Mouse (Mus musculus) MEL-GATA-1-ER (cell line): ENCODE measurements around the gene Muc3.
"Not testable (repeated sequence)": the region's sequence is repeated elsewhere in the genome, so short reads cannot be mapped to it uniquely, and the experiment has no call there.

Experiments used
- DNase-seq: peaks from one replicate; pipeline ENCODE4 v3.0.0-alpha.2; 2012; ENCODE audit warnings: low read depth; ENCODE audit errors: extremely low read depth

Muc3 gene

DNA sequence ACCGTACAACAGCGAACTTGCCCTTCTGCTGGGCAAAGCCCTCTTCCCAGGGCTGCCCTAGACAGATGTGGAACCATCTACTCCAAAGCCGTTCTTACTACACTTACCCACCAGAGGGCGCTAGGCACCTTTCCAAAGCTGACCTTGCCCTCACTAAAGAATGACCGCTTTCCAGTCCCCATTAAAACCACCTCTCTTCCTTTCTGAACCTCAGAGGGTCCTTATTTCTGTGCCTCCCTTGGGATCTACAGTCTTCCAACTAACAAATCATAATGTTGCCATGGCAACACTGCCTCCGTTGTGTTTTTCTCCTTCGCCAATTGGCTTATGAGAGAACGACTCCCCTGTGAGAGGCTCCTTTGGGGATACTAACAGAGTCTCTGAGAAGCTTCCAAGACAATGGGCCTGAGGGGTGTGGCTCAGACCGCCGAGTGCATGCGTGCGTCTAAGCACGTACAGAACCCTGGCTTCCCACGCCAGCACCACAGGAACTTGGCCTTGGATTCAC, 26.4 kb downstream of the Muc3 start:
- DNase-seq, result no peak

DNA sequence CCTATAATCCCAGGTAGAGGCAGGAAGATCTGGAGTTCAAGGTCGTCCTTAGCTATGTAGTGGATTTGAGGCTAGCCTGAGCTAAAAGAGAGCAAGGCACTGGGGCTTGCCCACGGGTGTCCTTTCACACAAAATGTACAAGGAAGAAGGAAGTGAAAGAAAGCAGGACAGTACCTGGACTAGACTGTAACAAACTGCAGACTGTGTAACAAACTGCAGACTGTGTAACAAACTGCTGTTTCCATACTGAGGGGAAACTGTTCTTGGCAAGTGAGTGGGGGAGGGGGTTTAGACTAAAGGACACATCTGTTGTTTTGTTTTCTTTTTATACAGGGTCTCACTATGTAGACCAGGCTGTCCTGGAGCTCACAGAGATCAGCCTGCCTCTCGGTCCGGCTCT, 27.8 kb downstream of the Muc3 start:
- DNase-seq, result no peak

DNA sequence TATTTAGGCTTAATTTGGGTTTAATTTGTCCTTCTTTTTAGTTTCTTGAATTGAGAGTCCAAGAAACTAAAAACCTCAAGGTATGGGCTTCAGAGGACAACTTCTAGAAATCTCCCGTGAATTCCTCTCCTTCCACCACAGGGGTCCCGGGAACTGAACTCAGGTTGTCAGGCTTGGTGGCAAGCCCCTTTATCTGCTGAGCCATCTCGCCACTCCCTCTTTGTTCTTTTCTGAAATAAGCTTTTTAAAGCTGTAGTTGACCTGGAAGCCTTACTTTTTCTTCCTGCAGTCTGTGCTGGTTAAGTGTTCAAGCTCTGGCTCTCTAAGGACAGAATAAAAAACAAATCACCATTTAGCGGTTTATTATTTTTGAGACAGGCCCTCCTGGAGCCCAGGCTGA, 30.2 kb downstream of the Muc3 start:
- no peak for DNase-seq

DNA sequence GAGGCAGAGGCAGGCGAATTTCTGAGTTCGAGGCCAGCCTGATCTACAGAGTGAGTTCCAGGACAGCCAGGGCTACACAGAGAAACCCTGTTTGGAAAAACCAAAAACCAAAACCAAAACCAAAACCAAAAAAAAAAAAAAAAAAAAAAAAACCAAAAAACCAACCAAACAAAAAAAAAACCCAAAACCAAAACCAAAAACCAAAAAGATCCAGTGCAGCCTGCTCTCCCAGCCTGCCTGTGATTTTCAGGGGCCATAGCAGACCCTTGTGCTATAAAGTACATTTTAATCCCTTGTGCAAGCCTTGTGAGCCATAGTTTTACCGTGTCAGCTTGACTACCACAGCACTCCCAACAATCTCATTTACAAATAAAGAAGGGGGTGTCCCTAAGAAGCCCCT, 31.1 kb downstream of the Muc3 start:
- not testable (repeated sequence) for DNase-seq

GRCm38 (mm10) chr5:137116987-137117386, 32.1 kb downstream of the Muc3 start:
- no peak for DNase-seq

DNA sequence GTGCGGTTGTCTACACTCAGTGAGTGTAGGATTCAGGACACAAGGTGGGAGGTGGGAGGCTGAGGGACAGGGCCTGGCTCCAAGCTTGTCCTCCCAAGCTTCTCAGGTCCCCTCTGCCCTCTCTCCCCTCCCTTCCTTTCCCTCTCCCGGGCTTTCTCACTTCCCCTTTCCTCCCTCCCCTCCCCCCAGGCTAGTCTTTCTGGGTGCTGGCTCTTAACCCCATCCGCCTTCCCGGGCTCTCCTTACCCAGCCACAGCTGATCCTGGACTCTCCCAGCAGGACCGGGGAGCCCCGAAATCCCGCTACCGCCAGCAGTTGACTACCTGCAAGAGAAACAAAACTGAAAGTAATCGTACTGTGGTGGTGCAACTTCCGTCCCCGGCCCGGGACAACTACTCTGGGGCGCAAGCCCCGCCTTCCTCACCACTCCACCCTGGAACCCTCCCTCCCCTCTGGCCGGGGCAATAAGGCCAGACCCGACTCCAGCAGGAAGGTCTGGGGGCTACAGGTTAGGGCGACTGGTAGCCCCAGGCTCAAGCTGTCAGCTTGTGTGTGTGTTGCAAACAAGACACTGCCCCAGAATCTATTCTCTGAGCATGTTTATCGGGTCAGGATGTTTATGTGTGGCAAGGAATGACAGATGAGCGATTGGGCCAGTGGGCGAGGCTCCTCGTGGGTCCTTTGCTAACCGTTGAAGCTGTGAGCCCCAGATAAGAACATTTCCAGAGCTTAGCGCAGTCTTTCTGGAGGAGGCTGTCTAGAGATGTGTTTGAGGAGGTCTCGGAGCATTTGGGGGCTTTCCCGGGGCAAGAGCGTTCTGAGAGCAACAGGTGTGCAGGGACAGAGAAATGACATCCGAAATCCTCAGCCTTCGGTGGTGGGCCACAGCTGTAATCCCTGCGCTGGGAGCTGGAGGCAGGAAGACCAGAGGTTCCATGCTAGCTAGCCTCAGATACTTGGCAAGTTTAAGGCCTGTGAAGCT, 33.0 kb downstream of the Muc3 start, which contains the start of gene Trim56:
Gene Trim56 (minus strand): TSS at position 344 of the 982 bp plus-strand sequence.
- DNase-seq, result peak; percentile 96

GRCm38 (mm10) chr5:137114891-137115561, 34.1 kb downstream of the Muc3 start:
- DNase-seq, result no peak

GRCm38 (mm10) chr5:137111542-137112408, 37.3 kb downstream of the Muc3 start:
- DNase-seq, result no peak

- DNase-seq, result no peak
These were observed 38.3 kb downstream of the Muc3 start for GRCm38 (mm10) chr5:137110863-137111262.

DNA sequence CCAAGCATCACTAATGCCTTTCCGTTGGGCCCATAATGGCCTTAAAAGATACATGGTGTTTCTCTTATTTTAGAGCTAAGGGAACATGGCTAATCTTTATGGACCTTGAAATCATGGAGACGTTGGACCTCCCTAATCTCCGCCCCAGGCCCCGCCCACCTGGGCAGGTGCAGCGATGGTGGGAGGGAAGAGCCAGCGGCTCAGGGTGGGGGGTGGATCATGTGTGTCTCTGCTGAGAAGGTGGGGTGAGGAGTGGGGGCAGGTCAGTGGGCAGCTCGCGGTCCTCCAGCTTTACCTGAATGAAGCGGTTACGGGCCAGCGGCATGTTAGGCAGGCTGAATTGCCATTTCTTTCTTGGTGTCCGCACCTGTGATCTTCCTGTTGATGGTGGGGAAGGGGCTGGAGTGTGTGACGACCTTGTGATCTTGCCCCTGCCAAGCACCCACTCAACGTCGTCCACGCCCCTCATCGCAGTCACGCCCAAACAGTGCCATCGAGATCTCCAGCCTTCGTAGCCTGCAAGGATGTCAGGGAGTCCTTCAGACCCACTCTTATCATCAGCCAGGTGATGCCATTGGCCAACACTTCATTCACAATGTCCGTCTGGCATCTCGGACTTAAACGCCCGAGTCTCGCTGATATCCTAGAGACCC, 39.1 kb downstream of the Muc3 start:
- no peak for DNase-seq

- no peak for DNase-seq
These were observed 41.0 kb downstream of the Muc3 start for GRCm38 (mm10) chr5:137108111-137108510.

DNA sequence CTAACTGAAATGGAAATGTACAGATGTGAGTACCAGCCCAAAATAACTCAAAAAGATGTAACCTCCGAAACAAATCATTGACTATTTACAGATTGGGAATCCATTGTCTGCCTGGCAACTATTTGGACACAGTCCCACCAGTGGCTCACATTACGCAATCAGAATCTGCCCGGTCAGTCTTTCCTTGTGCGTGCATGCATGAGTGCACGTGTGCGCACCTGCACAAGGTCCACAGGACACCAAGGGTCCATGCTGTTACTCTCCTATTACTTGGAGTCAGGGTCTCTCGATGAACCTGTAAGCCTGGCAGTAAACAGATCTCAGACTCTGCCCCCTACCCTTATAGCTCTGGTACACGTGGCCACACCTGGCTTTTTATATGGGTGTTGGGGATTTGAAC, 41.5 kb downstream of the Muc3 start:
- DNase-seq, result no peak

GRCm38 (mm10) chr5:137107024-137107423, 42.1 kb downstream of the Muc3 start:
- DNase-seq, result peak; percentile 82

DNA sequence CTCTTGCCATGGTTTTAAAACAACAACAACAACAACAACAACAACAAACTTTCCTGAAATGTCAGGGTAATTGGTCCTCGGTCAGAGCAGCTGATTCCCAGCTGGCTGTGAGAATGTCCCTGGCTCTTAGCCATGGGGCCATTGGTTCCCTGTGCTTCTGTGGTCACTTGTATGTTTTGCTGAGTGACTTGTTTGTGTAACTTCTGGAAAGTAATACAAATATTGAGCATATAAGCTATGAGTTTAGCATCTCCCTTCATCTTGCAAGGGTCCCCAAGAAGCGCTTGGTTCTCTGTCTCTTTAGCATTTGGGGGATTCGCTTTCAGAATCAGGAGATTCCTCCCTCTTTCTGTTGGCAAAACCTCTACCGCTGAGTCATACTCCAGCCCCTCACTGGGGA, 42.7 kb downstream of the Muc3 start:
- DNase-seq, result no peak

GRCm38 (mm10) chr5:137103969-137104368, 45.2 kb downstream of the Muc3 start:
- no peak for DNase-seq

DNA sequence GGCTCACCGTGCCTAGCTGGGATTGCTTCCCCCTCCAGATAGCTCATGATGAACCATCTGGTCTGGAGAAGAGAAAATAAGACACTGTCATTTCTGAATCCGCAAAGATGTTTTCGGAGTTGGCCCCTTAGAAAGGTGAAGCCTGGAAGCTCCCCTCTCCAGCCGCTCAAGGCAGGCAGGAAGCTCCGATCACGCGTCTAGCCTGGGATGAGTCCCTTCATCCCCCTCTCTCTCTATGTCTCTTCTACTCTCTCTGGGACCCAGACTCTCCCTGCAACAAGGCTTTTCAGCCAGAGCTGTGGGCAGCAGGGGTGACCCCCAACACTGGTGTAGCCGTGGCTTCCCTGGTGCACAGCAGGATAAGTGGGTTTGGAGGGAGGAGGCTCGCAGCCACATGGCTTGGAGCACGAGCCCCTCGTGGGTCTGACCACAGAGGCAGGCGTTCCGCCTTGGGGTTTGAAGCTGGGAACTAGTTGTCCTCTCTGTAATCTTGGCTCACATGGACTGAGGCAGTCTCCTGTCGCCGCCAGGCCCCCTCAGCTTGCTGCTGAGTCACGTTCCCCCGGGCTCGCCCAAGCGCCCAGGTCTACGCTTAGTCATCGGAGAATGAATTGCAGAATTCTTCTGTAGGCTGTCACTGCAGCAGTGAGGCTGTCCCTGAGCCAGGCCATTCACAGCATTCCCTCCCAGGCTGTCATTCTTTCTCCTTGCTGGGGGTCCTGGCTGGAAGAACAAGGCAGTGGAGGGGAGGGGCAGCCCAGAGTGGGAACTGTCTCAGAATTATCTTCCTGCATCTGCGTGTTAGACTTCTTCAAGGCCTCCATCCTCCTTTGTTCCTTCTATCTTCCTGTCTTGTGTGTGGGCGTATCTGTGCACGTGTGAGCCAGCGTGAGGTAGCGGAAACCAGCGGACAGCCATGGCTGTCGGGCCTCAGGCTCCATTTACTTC, 46.3 kb downstream of the Muc3 start:
- DNase-seq, result peak; percentile 92

- no peak for DNase-seq
These were observed 47.0 kb downstream of the Muc3 start for GRCm38 (mm10) chr5:137102078-137102477.

GRCm38 (mm10) chr5:137100660-137101059, 48.5 kb downstream of the Muc3 start:
- no peak for DNase-seq

DNA sequence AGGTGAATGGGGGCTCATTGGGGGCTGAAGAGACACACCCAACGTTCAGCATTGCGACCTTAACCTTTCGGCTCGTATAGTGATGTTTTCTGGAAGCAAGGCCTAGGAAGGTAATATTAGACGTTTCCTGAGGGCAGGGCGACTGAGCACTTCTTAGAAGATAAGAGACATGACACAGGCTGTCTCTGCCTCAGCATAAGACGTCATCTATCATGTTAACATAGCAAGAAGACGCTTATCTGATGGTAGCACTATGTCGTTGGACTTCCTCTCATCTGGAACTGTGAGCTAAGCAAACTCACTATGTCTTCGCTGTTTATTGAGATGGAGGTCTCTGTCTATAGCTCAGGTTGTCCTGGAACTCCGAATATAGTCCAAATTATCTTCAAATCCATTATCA, 50.7 kb downstream of the Muc3 start:
- no peak for DNase-seq

- no peak for DNase-seq
These were observed 53.1 kb downstream of the Muc3 start for GRCm38 (mm10) chr5:137096037-137096436.
